Mouse (Mus musculus) right cerebral cortex, postnatal 14 days (tissue): ENCODE results near the gene Ap5m1.
A peak's percentile ranks its signal among the peaks of the same experiment; 100 is the strongest.
"Not testable (repeated sequence)": the region's sequence is repeated elsewhere in the genome, so short reads cannot be mapped to it uniquely, and the experiment has no call there.

ENCODE experiments used
- DNase-seq: peaks from one replicate; pipeline ENCODE4 v3.0.0; 2022

Gene Ap5m1

DNA sequence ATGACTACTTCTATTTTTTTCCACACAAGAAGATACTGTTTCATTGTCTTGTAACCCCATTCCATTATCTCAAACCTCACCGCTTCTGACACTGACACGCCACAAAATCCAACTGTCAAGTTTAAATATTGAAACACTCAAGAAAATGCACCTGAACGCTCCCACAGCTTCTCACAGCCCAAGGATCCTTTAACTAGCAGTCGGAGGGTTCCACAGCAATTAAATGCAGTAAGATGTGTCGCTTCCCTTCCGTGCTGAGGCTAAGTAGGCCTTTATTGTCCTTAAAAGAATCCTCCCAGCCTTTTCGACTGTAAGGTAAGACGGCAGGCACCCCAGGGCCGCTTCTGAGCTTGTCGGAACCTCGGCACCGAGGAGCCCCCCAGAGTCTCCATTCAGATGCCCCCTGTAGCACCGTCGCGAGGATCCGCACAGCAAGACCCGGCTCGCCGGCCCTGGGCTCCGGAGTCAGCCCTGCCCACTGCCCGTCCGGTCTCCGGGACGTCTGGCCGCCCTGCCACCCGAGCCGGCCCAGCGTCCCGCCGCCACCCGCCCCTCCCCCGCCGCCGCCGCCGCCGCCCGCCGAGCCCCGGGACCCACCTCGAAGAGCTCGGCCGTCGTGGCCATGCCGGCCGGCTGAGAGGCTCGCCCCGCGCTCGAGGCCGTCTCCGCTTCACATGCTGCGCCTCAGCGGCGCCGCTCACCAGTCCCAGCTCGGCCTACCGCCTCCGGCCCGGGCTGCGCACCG is at the start of gene Ap5m1:
Gene Ap5m1 (plus strand): TSS at position 569 of the 745 bp plus-strand sequence.
- peak; percentile 44 for DNase-seq

DNA sequence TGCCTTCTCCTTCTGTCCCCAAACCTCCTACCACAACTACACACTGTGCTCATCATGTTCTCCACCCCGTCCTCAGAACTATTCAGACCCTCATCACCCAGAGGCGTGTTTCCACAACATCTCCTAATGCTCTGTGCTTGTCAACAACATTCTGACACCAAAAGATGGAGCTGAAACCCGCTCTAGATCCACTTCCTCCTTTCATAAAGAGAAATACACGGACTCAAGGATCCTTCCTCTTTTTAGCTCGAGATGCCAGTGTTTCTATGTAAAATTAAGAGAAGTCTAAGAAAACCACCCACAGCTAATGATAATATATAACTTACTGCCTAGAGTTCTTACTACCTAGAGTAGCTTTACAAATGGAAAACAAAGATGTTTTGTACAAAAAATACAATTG is 46.1 kb upstream of the Ap5m1 start:
- DNase-seq, result no peak

DNA sequence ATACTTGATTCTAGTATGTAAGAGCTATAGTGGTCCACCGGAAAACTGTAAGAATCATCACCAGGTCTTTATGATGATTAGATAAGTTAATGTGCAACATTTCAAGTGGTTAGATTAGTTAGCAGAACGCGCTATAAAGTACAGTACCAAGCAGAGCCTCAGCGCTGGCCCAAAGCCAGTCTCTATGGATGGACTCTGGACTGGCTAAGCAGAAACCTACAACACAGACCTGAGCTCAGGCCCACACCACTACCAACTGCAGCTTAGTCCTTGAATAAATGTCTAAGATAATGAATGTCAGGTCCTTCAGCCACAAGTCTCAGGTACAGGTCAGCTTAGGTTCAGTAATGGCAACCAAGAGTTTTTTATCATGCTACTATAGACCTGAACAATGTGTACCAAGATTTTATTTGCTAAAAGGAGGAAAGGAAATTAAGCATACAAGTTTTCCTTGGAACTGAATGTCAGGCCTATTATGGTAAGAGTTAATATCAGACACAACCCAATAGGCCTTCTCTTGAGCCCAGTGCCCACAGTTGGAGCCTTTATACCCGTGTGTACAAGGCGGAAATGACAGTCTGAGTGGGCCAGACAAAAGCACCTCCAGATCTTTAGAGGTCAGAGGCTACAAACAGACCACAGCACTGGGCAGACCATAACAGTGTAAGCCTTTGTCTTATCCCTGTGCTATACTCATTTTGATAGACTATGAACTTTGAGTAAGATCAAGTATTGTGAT is 38.7 kb upstream of the Ap5m1 start:
- DNase-seq, result no peak

DNA sequence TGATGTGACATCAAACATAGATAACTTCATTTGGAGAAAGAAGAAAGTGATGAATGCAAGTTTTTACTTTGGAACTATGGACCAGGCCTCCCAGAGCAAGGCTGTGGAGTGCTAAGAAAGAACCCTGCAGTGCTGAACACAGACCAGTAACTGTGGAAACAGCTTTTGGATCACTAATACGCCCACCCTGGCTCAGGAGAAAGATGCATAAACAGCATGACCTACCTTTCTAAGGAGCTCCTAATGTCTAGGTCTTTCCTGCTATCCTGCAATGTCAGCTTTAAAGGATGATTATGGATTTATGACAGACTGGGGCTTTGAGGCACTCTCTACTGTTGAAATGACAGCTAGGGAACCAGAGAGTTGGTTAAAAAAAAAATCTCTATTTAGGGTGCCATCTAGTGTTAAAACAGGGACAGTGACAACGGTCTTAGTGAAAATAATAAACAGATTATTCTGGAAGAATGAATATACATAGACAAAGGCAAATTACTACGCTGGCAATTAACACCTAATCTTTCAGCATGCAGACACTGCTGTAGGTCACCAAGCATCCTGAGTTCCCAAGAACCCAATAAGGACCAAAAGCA is 38.0 kb upstream of the Ap5m1 start:
- DNase-seq, result no peak

DNA sequence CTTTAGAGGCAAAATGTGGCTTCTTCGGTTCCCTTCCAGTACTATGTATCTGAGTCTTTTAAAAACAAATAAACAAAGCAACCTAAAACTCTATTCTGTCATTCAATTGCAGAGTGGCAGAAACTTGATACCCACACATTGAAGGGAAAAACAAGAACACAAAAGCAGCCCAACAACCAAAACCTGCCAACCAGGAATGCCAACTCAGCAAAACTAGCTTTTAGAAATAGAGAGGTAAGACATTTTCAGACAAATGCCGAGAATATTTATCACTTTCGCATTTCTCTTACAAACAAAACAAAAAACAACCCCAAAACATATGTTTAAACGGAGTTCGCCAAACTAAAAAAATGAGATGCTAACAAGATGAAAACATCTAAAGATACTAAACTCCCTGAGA is 36.9 kb upstream of the Ap5m1 start:
- no peak for DNase-seq

DNA sequence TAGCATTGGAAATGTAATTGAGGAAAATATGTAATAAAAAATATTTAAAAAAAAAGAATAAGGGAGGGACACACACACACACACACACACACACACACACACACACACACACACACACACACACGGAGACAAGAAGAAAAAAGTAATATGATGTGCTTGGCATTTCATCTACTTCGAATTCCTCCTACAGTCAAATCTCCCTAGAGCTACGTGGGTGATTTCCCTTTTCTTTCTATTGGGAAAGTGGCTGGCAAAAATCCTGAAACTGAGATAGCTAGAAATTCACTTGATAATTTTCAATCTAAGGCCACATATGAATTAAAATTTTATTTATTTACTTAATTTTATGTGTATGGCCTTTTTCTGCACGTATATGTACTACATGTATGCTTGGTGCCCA is 20.3 kb upstream of the Ap5m1 start:
- DNase-seq, result no peak

DNA sequence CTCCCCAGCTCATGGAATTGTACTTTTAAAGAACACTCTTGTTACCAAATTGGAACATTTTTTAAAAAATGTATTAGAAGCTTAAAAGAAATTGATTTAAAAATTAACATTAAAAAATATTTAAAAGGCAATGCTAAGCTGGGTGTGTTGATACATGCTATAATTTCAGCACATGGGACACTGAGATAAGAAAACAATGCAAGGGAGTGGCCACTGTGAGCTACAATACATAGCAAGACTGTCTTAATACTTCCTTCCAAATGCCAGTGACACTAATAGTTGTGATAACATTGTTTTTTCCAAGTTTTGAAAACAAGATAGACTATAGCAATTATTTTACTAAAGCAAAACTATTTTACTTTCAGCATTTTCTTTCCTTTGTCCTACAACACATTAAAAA is 16.4 kb upstream of the Ap5m1 start:
- DNase-seq, result no peak

DNA sequence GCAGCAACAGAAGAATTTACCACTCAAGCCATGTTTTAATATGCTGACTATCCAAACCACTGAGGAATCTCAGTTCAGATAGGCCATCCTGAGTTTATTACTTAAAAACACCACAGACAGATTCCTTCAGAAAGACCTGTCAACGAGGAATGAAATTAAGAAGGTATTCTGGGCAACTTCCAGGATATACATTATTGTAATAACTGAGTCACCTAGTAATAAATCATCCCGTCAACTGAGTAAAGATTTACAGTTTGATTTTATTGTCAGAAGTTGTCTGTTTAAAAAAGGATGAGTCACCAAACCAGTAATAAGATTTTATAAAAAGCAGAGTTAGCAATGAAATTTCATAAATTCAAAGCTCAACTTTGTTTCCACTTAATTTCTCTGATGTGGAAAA is 2.1 kb upstream of the Ap5m1 start:
- DNase-seq, result no peak

DNA sequence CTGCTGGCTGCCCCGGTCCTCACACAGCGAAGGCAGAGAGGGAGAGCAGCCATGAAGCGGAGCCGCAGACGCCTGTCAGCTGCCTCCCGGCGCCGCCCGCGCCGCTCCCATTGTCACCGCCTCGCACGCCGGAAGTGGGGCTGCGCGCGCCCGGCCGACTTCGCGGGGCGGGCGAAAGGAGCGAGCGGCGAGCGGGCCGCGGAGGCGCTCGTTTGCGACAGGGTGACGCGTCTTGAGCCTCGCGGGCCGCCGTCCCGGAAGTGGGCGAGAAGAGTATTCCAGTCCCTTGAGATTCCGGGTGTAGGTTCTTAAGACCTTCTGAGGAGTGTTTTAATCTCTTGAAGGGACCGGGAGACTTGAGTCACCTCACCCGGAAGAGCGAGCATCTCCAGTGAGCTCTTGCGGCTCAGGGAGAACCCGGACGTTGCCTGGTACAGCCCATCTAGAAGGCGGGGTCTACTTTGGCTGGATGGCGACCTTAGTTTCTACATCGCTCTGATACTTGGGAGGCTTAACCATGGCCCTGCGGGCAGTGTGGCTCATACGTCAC is 452 bp downstream of the Ap5m1 start, which contains the start of gene Exoc5:
Gene Exoc5 (minus strand): TSS at position 380 of the 550 bp plus-strand sequence.
- DNase-seq, result peak; percentile 98

DNA sequence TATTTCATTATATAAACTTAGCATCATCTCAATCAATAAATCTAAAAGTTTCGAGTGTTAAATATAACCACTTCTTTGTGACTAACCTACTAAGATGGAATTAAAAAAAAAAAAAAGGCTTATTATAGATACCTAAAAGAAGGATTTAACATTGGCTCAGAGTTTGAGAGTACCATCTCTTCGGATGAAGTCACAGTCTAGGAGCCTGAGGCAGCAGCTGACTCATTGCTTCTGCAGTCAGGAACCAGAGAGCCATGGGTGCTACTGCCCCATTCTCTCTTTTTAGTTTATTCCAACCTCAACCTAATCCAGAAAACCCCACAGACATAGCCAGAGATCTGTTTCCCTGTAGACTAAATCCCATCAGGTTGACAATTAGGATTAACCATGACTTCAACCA is 6.9 kb downstream of the Ap5m1 start:
- DNase-seq, result no peak

DNA sequence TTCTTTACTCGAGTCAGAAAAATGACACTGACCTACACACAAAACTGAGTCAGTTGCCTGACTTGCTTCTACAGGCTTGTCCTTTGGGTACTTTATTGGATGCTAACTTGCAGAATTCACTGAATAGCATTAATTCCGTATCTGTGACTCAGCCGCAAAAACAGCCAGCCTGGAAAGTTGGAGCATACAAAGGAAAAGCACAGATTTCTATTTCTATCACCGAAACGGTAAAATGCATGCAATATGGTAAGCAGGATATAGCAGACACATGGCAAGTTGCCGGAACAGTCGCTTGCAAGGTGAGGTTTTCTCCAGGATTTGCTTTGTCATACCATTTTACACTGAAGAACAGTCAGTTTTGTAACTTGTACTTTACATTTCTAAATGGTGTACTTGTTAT is 8.0 kb downstream of the Ap5m1 start:
- DNase-seq, result peak; percentile 9

DNA sequence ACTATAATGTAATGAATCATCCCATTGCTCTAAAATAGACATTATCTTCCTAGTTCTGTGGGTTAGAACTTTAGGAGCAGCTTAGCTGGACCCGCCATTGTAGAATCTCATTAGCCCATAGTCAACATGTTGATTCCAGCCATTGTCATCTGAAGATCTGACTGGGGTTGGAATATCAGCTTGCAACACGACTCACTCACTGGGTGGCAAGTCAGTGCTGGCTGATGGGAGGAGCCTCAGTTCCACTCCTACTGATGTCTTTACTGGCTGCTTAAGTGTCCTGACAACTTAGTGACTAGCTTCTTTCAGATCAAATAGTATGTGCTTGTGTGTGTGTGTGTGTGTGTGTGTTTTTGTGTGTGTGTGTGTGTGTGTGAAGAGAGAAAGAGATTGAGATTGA is 8.5 kb downstream of the Ap5m1 start:
- no peak for DNase-seq

DNA sequence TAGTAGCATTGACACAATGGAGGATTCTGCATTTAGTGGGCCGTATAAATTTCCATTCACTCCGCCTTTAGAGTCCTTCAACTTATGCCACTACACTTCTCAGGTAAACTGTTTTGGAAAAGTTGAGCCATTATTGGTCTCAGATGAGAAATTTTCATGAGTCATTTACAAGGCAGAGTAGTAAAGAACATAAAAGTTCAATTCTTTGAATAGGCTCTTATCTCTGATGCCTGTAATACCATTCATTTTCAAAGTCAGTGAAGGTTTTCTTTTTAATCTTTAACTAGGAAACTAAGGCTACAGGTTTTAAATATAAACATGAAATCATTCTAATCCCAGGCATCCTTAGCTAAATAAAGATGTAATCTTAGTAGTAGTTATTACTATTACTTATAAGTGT is 12.9 kb downstream of the Ap5m1 start:
- DNase-seq, result no peak

DNA sequence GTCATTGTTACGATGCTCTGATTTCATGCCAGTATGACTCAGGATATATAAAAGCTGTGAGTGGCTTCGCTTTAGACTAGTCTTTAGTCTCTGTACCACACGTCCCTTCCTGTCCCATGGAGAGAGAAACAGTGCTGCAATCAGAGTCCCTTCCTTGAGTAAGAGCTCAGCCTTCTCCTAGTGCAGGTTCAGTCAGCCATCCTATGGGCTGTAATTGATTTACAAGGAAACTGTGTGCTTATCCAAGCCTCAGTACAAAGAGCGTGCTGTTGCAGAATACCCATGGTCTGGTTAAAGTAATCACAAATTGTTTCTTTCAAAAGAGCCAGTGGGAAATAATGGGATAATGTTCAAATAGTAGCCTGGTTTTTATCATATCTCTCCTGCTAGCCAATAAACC is 20.6 kb downstream of the Ap5m1 start:
- no peak for DNase-seq

DNA sequence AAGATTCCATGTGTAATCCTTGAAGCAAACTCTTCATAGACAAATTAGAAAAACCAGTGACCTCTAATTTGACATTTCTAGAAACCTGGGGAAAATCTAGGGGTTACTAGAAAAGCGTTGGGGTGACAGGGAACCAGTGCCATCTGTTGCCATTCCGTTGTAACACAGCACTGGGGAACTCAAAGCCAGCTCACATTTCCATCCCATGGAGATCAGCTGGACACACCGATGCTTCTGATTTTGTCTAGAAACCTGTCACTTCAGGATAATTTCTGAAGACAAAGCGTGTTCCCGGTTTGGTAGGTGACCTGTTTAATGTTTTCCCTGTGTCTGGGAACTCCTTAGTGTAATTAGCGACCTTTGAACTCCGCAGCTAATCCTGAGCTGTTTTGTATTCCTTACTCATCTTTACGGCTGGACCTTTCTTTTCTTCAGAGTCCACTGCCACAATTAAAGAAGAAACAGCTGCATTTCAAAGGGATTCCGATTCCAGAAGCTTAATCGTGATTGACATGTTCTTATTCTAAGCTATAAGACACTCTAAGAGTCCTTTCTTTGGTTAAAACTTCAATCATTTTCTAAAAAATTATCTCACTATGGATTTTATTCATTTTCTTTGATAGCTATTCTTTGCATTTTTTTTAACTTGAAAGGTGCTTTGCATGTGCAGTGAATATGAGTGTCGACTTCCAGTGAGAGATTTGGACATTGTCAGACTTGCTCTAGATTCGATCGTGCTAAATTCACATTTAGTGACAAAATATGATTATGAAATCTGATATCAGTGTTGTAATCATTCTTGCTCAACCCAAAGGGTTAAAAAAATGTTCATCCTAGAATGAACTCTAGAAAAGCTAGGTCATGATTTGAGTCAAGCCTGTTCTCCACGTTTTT is 22.5 kb downstream of the Ap5m1 start:
- no peak for DNase-seq

DNA sequence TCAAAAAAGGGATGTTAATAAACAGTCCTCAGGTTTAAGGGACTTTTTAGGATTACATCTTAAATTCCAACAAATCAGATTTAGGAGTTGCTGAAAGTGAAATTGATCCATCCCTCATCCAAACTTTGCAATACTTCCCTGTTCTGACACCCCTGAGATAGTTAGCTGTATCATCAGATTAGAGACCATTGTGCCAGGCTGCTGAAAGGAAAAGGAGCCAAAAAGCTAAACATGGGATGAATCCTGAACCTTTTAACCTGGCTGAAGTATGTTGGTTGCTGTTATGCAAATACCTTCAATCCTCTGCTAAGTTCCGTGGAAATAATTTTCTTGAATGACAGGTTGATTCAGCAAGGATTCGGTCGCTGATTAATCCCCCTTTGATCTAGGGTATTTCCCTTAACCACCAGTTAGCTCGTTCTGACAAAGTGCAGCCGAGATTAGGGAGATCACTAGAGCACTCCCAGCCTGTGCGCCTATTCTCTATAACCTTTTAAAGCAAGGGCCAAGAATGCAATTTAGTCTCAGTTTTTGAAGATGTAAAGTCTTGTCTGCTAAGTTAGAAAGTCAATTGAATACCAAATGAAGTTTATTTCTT is 23.7 kb downstream of the Ap5m1 start:
- DNase-seq, result no peak

DNA sequence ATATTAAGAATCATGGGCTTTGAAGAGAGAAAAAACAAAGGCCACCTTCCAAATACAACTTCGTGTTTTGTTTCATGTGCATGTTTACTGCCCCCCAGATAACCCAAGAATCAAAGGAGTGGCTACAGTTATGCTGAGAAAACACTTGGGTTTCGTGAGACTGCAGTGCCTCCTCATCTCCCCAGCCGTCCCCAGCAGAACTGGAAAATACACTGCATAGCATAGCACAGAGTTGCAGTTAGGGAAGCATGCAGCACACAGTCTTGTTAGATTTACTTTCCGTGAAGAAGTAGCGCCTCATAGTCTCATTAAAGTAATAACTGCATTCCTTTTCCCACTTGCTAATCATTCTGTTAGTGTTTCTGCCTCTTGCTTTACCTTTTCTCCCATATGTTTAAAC is 24.2 kb downstream of the Ap5m1 start:
- DNase-seq, result no peak

DNA sequence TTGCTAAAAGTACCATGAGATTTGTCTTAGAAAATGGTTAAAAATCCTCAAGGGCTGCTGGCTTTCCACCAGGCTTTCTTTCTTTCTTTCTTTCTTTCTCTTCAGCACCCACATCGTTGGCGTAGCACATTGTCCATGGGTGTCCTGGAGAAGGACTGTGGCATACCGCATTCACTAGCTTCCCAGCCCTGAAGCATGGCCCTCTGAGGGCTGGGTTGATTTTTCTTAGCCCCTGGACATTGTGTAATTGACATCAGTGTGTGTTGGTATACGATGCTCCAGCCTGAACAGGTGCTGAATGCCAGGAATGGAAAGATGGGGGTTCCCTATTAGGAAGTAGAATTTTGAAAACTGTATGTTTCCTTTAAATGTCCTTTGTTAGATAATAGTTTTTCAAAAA is 25.4 kb downstream of the Ap5m1 start:
- no peak for DNase-seq

DNA sequence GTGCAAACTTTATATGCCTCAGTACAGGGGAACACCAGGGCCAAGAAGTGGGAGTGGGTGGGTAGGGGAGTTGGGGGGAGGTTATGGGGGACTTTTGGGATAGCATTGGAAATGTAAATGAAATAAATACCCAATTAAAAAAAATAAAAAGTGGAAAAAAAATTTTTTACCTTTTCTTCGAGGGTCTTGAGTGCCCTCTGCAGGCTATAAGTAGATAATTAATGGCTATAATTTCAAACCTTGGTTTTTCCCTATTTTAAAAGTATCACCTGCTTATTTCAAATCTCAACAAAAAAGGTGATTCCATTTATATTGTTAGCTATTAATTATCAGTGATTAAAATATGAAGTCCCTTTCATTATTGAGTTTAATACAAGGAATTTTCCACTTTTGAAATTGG is 25.9 kb downstream of the Ap5m1 start:
- DNase-seq, result not testable (repeated sequence)

DNA sequence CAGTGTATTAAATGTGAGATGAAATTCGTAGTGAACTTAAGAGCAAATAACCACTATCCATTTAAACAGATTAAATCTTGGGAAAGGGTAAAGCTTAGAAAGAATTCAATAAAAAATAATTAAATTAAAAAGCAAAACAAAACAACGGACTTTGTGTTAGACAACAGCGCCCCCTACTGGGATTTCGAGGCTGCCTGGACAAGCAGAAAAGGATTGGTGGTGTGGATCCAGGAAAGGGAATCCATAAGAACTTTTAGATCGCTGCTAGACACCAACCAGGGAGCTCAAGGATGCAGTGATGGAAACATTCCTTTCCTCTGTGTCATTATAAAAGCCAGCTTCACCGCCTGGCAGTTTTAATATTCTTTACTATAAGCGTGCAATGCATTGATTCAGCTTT is 52.5 kb downstream of the Ap5m1 start:
- peak; percentile 84 for DNase-seq

DNA sequence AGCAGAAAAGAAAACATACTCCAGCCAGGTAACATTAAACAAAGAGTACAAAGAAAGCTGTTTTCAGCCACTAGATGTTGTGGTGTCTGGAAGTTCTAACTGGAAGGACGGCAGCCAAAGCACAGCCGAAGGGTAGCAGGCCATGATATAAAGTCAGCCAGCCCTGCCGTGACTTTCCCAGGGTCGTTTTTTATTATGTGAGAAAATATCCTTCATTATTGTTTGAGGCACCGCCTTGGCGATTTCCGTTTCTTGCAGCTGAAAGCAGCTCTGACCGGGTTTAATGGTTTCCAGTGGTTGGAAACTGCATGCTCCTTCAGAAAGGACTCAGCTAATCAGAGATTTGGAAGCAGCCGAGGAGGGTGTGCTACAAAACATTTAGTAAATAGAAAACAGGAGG is 55.8 kb downstream of the Ap5m1 start:
- no peak for DNase-seq

DNA sequence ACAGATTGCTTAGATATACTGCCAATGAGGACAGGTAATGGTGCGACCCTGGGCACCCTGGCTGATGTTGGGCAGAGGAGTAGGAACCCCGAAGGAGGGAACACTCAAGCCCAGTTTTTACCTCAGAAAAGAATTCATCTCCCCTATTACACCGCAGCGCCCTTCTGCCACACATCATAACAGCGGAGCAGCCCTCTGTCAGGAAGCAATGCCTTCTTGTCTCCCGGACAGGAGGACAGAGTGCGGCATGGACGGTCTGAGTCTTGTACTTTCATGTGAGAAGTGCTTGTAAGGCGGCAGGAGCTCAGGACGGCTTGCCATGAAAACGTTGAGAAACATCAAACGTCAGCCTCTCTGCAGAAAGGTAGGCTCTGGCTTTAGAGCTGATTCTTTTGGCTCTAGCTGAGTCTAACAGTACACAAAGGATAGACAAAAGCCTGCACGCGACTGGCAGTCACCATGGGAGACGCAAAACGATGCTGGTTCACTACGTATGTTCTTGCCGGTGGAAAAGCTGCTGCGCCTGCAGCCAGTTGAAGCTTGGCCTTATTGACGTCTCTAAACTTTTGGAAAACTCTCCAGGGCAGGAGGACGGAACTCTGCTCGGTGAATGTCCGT is 61.4 kb downstream of the Ap5m1 start:
- DNase-seq, result peak; percentile 6
